Mouse (Mus musculus) G1E (cell line): ENCODE measurements around the gene Disc1.

ENCODE experiments used
- CTCF ChIP-seq: IDR thresholded peaks from 2 replicates; pipeline ENCODE4 v1.5.1; 2012; ENCODE audit warnings: low read depth, low read length, inconsistent platforms, mixed read lengths
- GATA1 ChIP-seq: IDR thresholded peaks from 2 replicates; pipeline ENCODE4 v1.6.1; 2012; ENCODE audit warnings: borderline replicate concordance, low read length, inconsistent platforms, mixed read lengths
- TAL1 ChIP-seq: conservative IDR thresholded peaks from 2 replicates; pipeline ENCODE4 v1.6.1; 2012; ENCODE audit warnings: low read depth, low read length, inconsistent platforms, mixed read lengths

DNA sequence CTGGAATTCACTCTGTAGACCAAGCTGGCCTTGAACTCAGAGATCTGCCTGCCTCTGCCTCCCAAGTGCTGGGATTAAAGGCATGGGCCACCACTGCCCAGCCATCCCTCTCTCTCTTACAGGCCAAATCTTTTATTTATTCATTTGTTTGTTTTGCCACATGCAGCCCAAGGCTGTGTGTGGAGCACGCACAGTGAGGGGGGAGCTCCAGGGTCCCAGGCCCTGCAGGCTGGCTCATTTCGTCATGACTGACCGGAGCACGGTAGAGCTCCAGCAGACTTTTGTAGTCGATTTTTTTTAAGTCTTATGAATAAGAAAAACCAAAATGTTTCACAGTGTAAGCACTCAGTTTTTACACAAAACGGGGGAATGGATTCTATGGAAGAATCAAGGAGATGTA is 112.5 kb downstream of the Disc1 start:
- TF ChIP-seq CTCF (no peak), GATA1 (no peak), TAL1 (no peak)
